21 mouse cellular contexts compared by ENCODE assay signal in genomic region chr8:33004570-33004969, GRCm38 (mm10).
DNase-seq lines count a peak whose midpoint lies in the region; ATAC-seq and TF ChIP-seq lines count a peak whose summit lies in the region.
"Had no signal": no experiment of that assay in that cellular context is flagged by ENCODE, and none has a peak within 500 bp of the region (broad histone marks: within the 10 kb centered on the region; RNA-seq: fewer than 3 reads in every experiment).

No protein-coding gene starts in this region.

- H3K36me3 ChIP-seq in hindbrain, embryonic 11.5 days (ENCODE audit: control insufficient read depth, insufficient read depth, low read length), result no peaks in the 10 kb centered on the region
- no peaks in the 10 kb centered on the region for H3K36me3 ChIP-seq in hindbrain, embryonic 10.5 days
- H3K36me3 ChIP-seq in forebrain, embryonic 13.5 days (ENCODE audit: poor library complexity, severe bottlenecking), result no peaks in the 10 kb centered on the region
- H3K36me3 ChIP-seq in hindbrain, embryonic 15.5 days, result no peaks in the 10 kb centered on the region
- no peaks in the 10 kb centered on the region for H3K36me3 ChIP-seq in midbrain, postnatal 0 days (ENCODE audit: insufficient read depth, low read length)
- no peaks in the 10 kb centered on the region for H3K36me3 ChIP-seq in liver, embryonic 11.5 days (ENCODE audit: control insufficient read depth, insufficient read depth, low read length)
- H3K36me3 ChIP-seq: embryonic facial prominence, embryonic 12.5 days; heart, embryonic 13.5 days; limb, embryonic 10.5 days; liver, embryonic 13.5 days; lung, embryonic 15.5 days had no signal

- no peak overlapping the region for H3K9ac ChIP-seq in hindbrain, embryonic 11.5 days (ENCODE audit: low read depth, low read length)
- no peak overlapping the region for H3K9ac ChIP-seq in forebrain, embryonic 13.5 days
- H3K9ac ChIP-seq in hindbrain, embryonic 15.5 days, result no peak overlapping the region
- H3K9ac ChIP-seq in midbrain, postnatal 0 days (replicated peaks; ENCODE audit: low read length, poor library complexity, severe bottlenecking), result no peak overlapping the region
- no peak overlapping the region for H3K9ac ChIP-seq in liver, embryonic 11.5 days (ENCODE audit: low read depth, low read length)
- H3K9ac ChIP-seq: embryonic facial prominence, embryonic 12.5 days; heart, embryonic 13.5 days; liver, embryonic 13.5 days; lung, embryonic 15.5 days had no signal

- DNase-seq in hindbrain, embryonic 11.5 days (ENCODE audit: low spot score), result peak; percentile 18
- DNase-seq in hindbrain, embryonic 10.5 days (ENCODE audit: low spot score), result no peak
- DNase-seq in midbrain, postnatal 0 days (ENCODE audit: low spot score), result peak; percentile 46
- DNase-seq in adrenal gland, adult 2 months, result no peak
- no peak for DNase-seq in liver, embryonic 11.5 days (ENCODE audit: low spot score)
- DNase-seq in adrenal gland, postnatal 4 days (ENCODE audit: low spot score in 2 of 2), result no peak
- DNase-seq: adrenal gland, postnatal 36 days; cerebellum, postnatal 36 days; heart, adult 11 months; heart, postnatal 36 days; layer of hippocampus, postnatal 36 days; liver, embryonic 13.5 days; thymus, adult 18-20 months had no signal

- H3K27ac ChIP-seq in hindbrain, embryonic 11.5 days (ENCODE audit: low read depth, low read length), result no peak overlapping the region
- H3K27ac ChIP-seq in hindbrain, embryonic 10.5 days, result no peak overlapping the region
- peak overlapping the region; percentile 74 for H3K27ac ChIP-seq in forebrain, embryonic 13.5 days
- 0 out of 2 replicates have a peak overlapping the region, but pooled peaks have one; percentile 21 for H3K27ac ChIP-seq in hindbrain, embryonic 15.5 days (replicated peaks)
- no peak overlapping the region for H3K27ac ChIP-seq in midbrain, postnatal 0 days (ENCODE audit: low read depth, low read length)
- no peak overlapping the region for H3K27ac ChIP-seq in liver, embryonic 11.5 days (ENCODE audit: low read depth, low read length)
- H3K27ac ChIP-seq: embryonic facial prominence, embryonic 12.5 days; heart, embryonic 13.5 days; limb, embryonic 10.5 days; liver, embryonic 13.5 days; lung, embryonic 15.5 days; macrophage had no signal

- no peak overlapping the region for H3K4me3 ChIP-seq in hindbrain, embryonic 11.5 days (ENCODE audit: low read depth, low read length)
- no peak overlapping the region for H3K4me3 ChIP-seq in hindbrain, embryonic 10.5 days
- no peak overlapping the region for H3K4me3 ChIP-seq in forebrain, embryonic 13.5 days
- H3K4me3 ChIP-seq in hindbrain, embryonic 15.5 days, result no peak overlapping the region
- no peak overlapping the region for H3K4me3 ChIP-seq in midbrain, postnatal 0 days (ENCODE audit: low read depth, low read length)
- H3K4me3 ChIP-seq in liver, embryonic 11.5 days (ENCODE audit: low read depth, low read length), result no peak overlapping the region
- H3K4me3 ChIP-seq: embryonic facial prominence, embryonic 12.5 days; heart, embryonic 13.5 days; limb, embryonic 10.5 days; liver, embryonic 13.5 days; lung, embryonic 15.5 days had no signal

- H3K9me3 ChIP-seq in hindbrain, embryonic 11.5 days (ENCODE audit: control insufficient read depth, low read length), result no peaks in the 10 kb centered on the region
- no peaks in the 10 kb centered on the region for H3K9me3 ChIP-seq in hindbrain, embryonic 10.5 days
- no peaks in the 10 kb centered on the region for H3K9me3 ChIP-seq in forebrain, embryonic 13.5 days (replicated peaks)
- no peaks in the 10 kb centered on the region for H3K9me3 ChIP-seq in hindbrain, embryonic 15.5 days
- H3K9me3 ChIP-seq in midbrain, postnatal 0 days (ENCODE audit: low read length), result no peaks in the 10 kb centered on the region
- no peaks in the 10 kb centered on the region for H3K9me3 ChIP-seq in liver, embryonic 11.5 days (ENCODE audit: control insufficient read depth, low read length)
- H3K9me3 ChIP-seq: embryonic facial prominence, embryonic 12.5 days; heart, embryonic 13.5 days; limb, embryonic 10.5 days; liver, embryonic 13.5 days; lung, embryonic 15.5 days had no signal

- H3K4me2 ChIP-seq in hindbrain, embryonic 11.5 days (replicated peaks; ENCODE audit: low read depth, low read length), result no peak overlapping the region
- no peak overlapping the region for H3K4me2 ChIP-seq in forebrain, embryonic 13.5 days
- no peak overlapping the region for H3K4me2 ChIP-seq in hindbrain, embryonic 15.5 days
- H3K4me2 ChIP-seq in midbrain, postnatal 0 days (ENCODE audit: low read depth, low read length, poor library complexity, severe bottlenecking), result no peak overlapping the region
- no peak overlapping the region for H3K4me2 ChIP-seq in liver, embryonic 11.5 days
- H3K4me2 ChIP-seq: embryonic facial prominence, embryonic 12.5 days; heart, embryonic 13.5 days; liver, embryonic 13.5 days; lung, embryonic 15.5 days had no signal

- TF ChIP-seq CTCF in midbrain, postnatal 0 days (IDR thresholded peaks at IDR 0.05), result no peak

- no peaks in the 10 kb centered on the region for H3K4me1 ChIP-seq in hindbrain, embryonic 11.5 days (replicated peaks; ENCODE audit: control insufficient read depth, insufficient read depth, low read length)
- H3K4me1 ChIP-seq in hindbrain, embryonic 10.5 days (replicated peaks), result peaks cover 10% of the 10 kb centered on the region
- peaks cover 29% of the 10 kb centered on the region for H3K4me1 ChIP-seq in forebrain, embryonic 13.5 days
- H3K4me1 ChIP-seq in hindbrain, embryonic 15.5 days (replicated peaks), result 0 out of 2 replicates have a peak, but pooled peaks cover 9% of the 10 kb centered on the region
- no peaks in the 10 kb centered on the region; the same call in 1 of the 2 replicates for H3K4me1 ChIP-seq in midbrain, postnatal 0 days (ENCODE audit: insufficient read depth, low read length)
- no peaks in the 10 kb centered on the region for H3K4me1 ChIP-seq in liver, embryonic 11.5 days (replicated peaks; ENCODE audit: control insufficient read depth, insufficient read depth, low read length)
- H3K4me1 ChIP-seq: embryonic facial prominence, embryonic 12.5 days; heart, embryonic 13.5 days; limb, embryonic 10.5 days; liver, embryonic 13.5 days; lung, embryonic 15.5 days had no signal

- WGBS in hindbrain, embryonic 11.5 days, result 23% methylated on average over 2 of the region's 2 CpGs
- 39% methylated on average over 2 of the region's 2 CpGs for WGBS in hindbrain, embryonic 10.5 days
- WGBS in forebrain, embryonic 13.5 days, result 17% methylated on average over 2 of the region's 2 CpGs
- 19% methylated on average over 2 of the region's 2 CpGs for WGBS in hindbrain, embryonic 15.5 days
- WGBS in midbrain, postnatal 0 days, result 23% methylated on average over 2 of the region's 2 CpGs
- WGBS in liver, embryonic 11.5 days, result 36% methylated on average over 2 of the region's 2 CpGs

- no peaks in the 10 kb centered on the region for H3K27me3 ChIP-seq in hindbrain, embryonic 11.5 days (ENCODE audit: control insufficient read depth, insufficient read depth, low read length)
- H3K27me3 ChIP-seq in hindbrain, embryonic 10.5 days (ENCODE audit: insufficient read depth, poor library complexity, severe bottlenecking), result no peaks in the 10 kb centered on the region
- no peaks in the 10 kb centered on the region for H3K27me3 ChIP-seq in forebrain, embryonic 13.5 days
- H3K27me3 ChIP-seq in hindbrain, embryonic 15.5 days, result no peaks in the 10 kb centered on the region
- H3K27me3 ChIP-seq in midbrain, postnatal 0 days (ENCODE audit: insufficient read depth, low read length), result no peaks in the 10 kb centered on the region
- H3K27me3 ChIP-seq in liver, embryonic 11.5 days (replicated peaks; ENCODE audit: control insufficient read depth, insufficient read depth, low read length), result no peaks in the 10 kb centered on the region
- H3K27me3 ChIP-seq: embryonic facial prominence, embryonic 12.5 days; heart, embryonic 13.5 days; liver, embryonic 13.5 days; lung, embryonic 15.5 days had no signal

- ATAC-seq in hindbrain, embryonic 11.5 days (ENCODE audit: low FRiP score), result peak; percentile 25; the same call in 1 of the 2 replicates
- ATAC-seq in forebrain, embryonic 13.5 days, result peak; percentile 95
- ATAC-seq in hindbrain, embryonic 15.5 days (ENCODE audit: low FRiP score, low read depth), result peak; percentile 81
- ATAC-seq in midbrain, postnatal 0 days (ENCODE audit: low FRiP score), result 0 out of 2 replicates have a peak, but pooled peaks have one; percentile 52
- no peak for ATAC-seq in liver, embryonic 11.5 days (replicated peaks; ENCODE audit: low FRiP score)
- ATAC-seq: intestine, embryonic 16.5 days had no signal

Comparison
In these comparisons a context has a peak if more than half of its experiments do, and no peak if none do; other contexts are left out.
1. DNase-seq: peak in hindbrain, embryonic 11.5 days (single experiment) and midbrain, postnatal 0 days (single experiment); none in hindbrain, embryonic 10.5 days (single experiment), adrenal gland, adult 2 months (single experiment), liver, embryonic 11.5 days (single experiment) and adrenal gland, postnatal 4 days (0 of 2).
2. H3K27ac ChIP-seq: peak in forebrain, embryonic 13.5 days (single experiment) and hindbrain, embryonic 15.5 days (single experiment); none in hindbrain, embryonic 11.5 days (single experiment), hindbrain, embryonic 10.5 days (single experiment), midbrain, postnatal 0 days (single experiment) and liver, embryonic 11.5 days (single experiment).